Mouse (Mus musculus): ENCODE measurements around the gene Btbd35f11.
"Not testable (repeated sequence)": the region's sequence is repeated elsewhere in the genome, so short reads cannot be mapped to it uniquely, and the experiment has no call there.

Btbd35f11 gene

DNA sequence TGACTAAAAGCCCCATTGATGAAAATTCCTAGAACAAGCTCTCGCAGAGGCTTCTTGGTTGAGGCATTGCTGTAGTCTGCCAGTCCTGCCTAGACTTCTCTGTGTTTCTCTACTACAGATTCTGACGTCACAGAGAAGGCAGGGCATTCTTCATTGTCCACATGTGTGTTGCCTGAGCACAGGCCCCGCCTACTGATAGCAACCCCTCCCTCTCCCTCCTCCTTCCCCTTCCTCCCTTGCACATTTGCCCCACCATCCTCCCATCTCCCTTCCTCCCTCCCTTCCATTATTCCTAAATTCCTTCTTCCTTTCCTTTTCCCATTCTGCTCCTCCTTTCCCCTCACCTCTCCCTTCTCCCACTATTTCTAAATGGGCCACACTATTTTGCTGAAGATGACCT, at the start of gene Btbd35f11:
TSS of gene Btbd35f11 (minus strand) at position 101 of the 400 bp plus-strand sequence.
- DNase-seq (ENCODE audit: low spot score), result not testable (repeated sequence)

DNA sequence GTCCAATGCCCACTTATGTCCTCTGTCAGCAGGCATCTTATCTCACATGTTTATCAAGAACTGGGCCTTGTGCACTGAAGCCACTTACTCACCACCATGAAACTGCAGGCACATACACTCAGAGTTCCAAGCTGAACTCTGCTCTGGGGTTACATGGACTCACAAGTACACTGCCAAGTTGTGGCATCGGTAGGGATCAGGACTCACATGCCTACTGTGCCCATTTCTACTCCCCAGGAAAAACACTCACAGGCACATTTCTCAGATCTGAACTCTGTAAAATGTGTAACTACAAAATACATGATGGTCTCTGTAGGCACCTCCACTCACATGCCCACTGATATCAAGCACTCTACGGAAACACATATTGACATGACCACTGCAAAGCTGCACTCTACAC, 33.5 kb downstream of the Btbd35f11 start:
- not testable (repeated sequence) for DNase-seq (ENCODE audit: low spot score)
